Mouse (Mus musculus) kidney, postnatal 14 days (tissue): ENCODE measurements around the gene Maml1.
"Not testable (repeated sequence)": the region's sequence is repeated elsewhere in the genome, so short reads cannot be mapped to it uniquely, and the experiment has no call there.

Experiments used
- DNase-seq: peaks from one replicate; pipeline ENCODE4 v3.0.0; 2022; ENCODE audit warnings: mixed read lengths

Gene Maml1

GRCm38 (mm10) chr11:50292190-50292855 lies at the start of gene Maml1:
TSS of gene Maml1 (minus strand) at chr11:50292311.
- peak; percentile 99 for DNase-seq

- no peak for DNase-seq
Measured at GRCm38 (mm10) chr11:50336891-50337290, 44.8 kb upstream of the Maml1 start.

GRCm38 (mm10) chr11:50336126-50336525 lies 44.0 kb upstream of the Maml1 start:
- DNase-seq = no peak

GRCm38 (mm10) chr11:50333181-50333580 lies 41.1 kb upstream of the Maml1 start:
- no peak for DNase-seq

GRCm38 (mm10) chr11:50329378-50329777 lies 37.3 kb upstream of the Maml1 start:
- DNase-seq = no peak

GRCm38 (mm10) chr11:50328075-50328625 lies 36.0 kb upstream of the Maml1 start:
- no peak for DNase-seq

- no peak for DNase-seq
Measured at GRCm38 (mm10) chr11:50326302-50326966, 34.3 kb upstream of the Maml1 start.

GRCm38 (mm10) chr11:50325496-50326301 lies 33.6 kb upstream of the Maml1 start, which contains the start of gene Canx:
TSS of gene Canx (minus strand) at chr11:50325673.
- peak; percentile 99 for DNase-seq

GRCm38 (mm10) chr11:50324751-50325471 lies 32.8 kb upstream of the Maml1 start:
- DNase-seq = no peak

- no peak for DNase-seq
Measured at GRCm38 (mm10) chr11:50323843-50324242, 31.7 kb upstream of the Maml1 start.

- DNase-seq = no peak
Measured at GRCm38 (mm10) chr11:50322345-50322744, 30.2 kb upstream of the Maml1 start.

- no peak for DNase-seq
Measured at GRCm38 (mm10) chr11:50321239-50321638, 29.1 kb upstream of the Maml1 start.

- not testable (repeated sequence) for DNase-seq
Measured at GRCm38 (mm10) chr11:50319343-50319742, 27.2 kb upstream of the Maml1 start.

GRCm38 (mm10) chr11:50312803-50313202 lies 20.7 kb upstream of the Maml1 start:
- DNase-seq = no peak

GRCm38 (mm10) chr11:50303406-50303805 lies 11.3 kb upstream of the Maml1 start:
- DNase-seq = peak; percentile 28

- DNase-seq = peak; percentile 66
Measured at GRCm38 (mm10) chr11:50291321-50292165, 568 bp downstream of the Maml1 start.

- DNase-seq = no peak
Measured at GRCm38 (mm10) chr11:50290486-50291225, 1.5 kb downstream of the Maml1 start.

GRCm38 (mm10) chr11:50286428-50286827 lies 5.7 kb downstream of the Maml1 start:
- DNase-seq = no peak

GRCm38 (mm10) chr11:50285696-50286095 lies 6.4 kb downstream of the Maml1 start:
- no peak for DNase-seq

- no peak for DNase-seq
Measured at GRCm38 (mm10) chr11:50285263-50285662, 6.8 kb downstream of the Maml1 start.

GRCm38 (mm10) chr11:50280053-50280452 lies 12.1 kb downstream of the Maml1 start:
- DNase-seq = no peak
